Mouse (Mus musculus): ENCODE results near the gene Col4a3bp.

GRCm38 (mm10) chr13:96620891-96621290, 78.5 kb downstream of the Col4a3bp start:
- TF ChIP-seq CTCF (IDR thresholded peaks at IDR 0.05; ENCODE audit: low read depth, low read length) (no peak), POLR2A (IDR thresholded peaks at IDR 0.05; ENCODE audit: borderline replicate concordance, low read depth, low read length) (no peak)
